Mouse (Mus musculus) gonadal fat pad, adult 2 months (tissue): ENCODE data around the gene Tmem222. TPM values are rescaled to one million over a fixed set of nuclear protein-coding genes. Genes with fewer than 3 reads are reported as not detected.

Experiments used
- polyA plus RNA-seq: library from polyadenylated mRNA; depleted of rRNA; stranded (reverse); fragments of >200 nt; gene quantifications from 2 replicates; pipeline ENCODE4 v1.2.3, GENCODE M21; 2012; rRNA removed

Gene Tmem222
- polyA plus RNA-seq, 1 experiment: 125 TPM

Other genes with a start within 250 kb of the Tmem222 start
- gene Wasf2, start 147.3 kb downstream of the Tmem222 start, polyA plus RNA-seq: 47.2 and 62.0 TPM in 2 replicates
- gene Cd164l2, start 65.7 kb downstream of the Tmem222 start, polyA plus RNA-seq: 8.6 and 21.6 TPM in 2 replicates
- gene Gpr3, start 65.3 kb downstream of the Tmem222 start, polyA plus RNA-seq: 0.32 and 0.71 TPM in 2 replicates
- 53.6 and 57.0 TPM in 2 replicates for gene Map3k6, start 37.0 kb downstream of the Tmem222 start, polyA plus RNA-seq
- 15.2 and 15.6 TPM in 2 replicates for gene Sytl1, start 14.7 kb downstream of the Tmem222 start, polyA plus RNA-seq
- gene Wdtc1, start 75.7 kb upstream of the Tmem222 start, polyA plus RNA-seq: 31.8 and 40.8 TPM in 2 replicates
- gene Slc9a1, start 91.9 kb upstream of the Tmem222 start, polyA plus RNA-seq: 29.3 and 39.6 TPM in 2 replicates
- gene Tent5b, start 202.3 kb upstream of the Tmem222 start, polyA plus RNA-seq: 4.6 and 5.2 TPM in 2 replicates
- 4.2 and 5.2 TPM in 2 replicates for gene Trnp1, start 220.8 kb upstream of the Tmem222 start, polyA plus RNA-seq
- gene Kdf1, start 241.2 kb upstream of the Tmem222 start, polyA plus RNA-seq: 19.2 and 33.4 TPM in 2 replicates